Mouse (Mus musculus): Measurements from ENCODE around the gene Map3k14.

- TF ChIP-seq CTCF (IDR thresholded peaks at IDR 0.05; ENCODE audit: extremely low read depth, insufficient read length, insufficient replicate concordance, low read depth, low read length) (no peak), POLR2A (IDR thresholded peaks at IDR 0.05; ENCODE audit: low read depth, low read length) (no peak)
Observed at GRCm38 (mm10) chr11:103198339-103198738, 68.9 kb downstream of the Map3k14 start.

Data from small intestine, adult 2 months (tissue).